Mouse (Mus musculus): ENCODE measurements around the gene Tnfaip1. TPM values are rescaled to one million over a fixed set of nuclear protein-coding genes. Genes with fewer than 3 reads are reported as not detected.

The Tnfaip1 gene
- total and polyA plus RNA-seq, 2 experiments from 2014 or later = 38.2 to 59.1 TPM

DNA sequence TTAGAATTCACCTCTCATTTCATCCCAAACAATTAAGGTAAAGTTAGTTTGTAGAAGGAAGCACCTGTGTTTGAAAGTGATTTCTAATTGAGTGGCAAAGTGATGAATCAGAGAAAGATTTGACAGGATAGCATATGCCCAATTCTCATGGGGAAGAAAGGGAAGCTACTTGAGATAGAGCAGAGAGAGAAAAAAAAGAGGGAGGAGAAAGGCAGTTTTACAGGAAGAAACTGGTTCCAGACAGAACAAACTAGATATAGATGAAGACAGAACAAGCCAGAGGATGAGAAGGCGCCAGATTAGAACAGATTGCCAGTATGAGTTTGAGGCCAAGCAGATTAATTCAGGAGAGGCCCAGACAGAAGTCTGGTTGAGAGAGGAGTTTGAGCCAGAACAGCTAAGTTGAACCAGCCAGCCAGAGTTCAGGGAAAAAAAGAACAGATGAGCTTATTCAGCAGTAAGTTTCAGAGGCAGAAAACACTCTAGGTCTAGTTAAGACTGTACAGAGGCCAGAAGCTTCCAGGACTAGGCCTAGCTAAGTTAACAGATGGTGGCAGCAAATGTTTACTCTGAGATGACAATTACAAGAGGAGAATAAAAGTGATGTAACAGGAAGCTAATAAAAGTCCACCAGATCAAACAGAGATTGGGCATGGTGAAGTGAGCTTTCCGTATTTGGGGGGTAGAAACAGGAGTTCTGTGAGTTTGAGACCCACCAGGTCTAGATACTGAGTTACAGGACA lies 11.8 kb upstream of the Tnfaip1 start:
- TF ChIP-seq CTCF (IDR thresholded peaks at IDR 0.05) = no peak
- 97% methylated on average over 2 of the region's 2 CpGs for WGBS

DNA sequence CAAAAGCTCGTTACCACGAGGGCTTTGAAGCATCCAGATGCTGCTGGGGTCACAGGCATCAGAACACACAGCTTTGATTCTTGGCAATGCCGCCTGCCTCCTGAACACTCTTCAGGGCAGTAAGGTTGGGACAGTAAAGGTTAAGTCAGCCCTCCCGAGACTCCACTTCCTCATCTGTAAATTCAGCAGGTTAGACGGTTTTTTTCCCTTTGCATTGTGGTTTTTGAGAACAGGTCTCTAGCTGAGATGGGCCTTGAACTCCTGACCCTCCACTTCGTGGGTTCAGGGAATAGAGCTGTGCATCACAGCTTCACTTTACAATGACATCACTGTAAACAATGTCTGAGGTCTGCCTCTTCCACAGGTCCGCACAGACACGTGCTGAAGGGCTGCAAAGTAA lies 9.0 kb upstream of the Tnfaip1 start:
- H3K36me3 ChIP-seq (ENCODE audit: insufficient read depth, low read length) = peaks cover 21% of the 10 kb centered on the region
- H3K4me2 ChIP-seq (ENCODE audit: low read depth, low read length, poor library complexity, severe bottlenecking) = no peak overlapping the region
- no peak overlapping the region for H3K4me3 ChIP-seq (ENCODE audit: low read depth, low read length)
- 84% methylated on average over 8 of the region's 8 CpGs for WGBS
- no peak for TF ChIP-seq CTCF (IDR thresholded peaks at IDR 0.05)
- H3K27ac ChIP-seq (ENCODE audit: low read depth, low read length) = no peak overlapping the region
- no peak overlapping the region for H3K9ac ChIP-seq (replicated peaks; ENCODE audit: low read length, poor library complexity, severe bottlenecking)
- ATAC-seq (ENCODE audit: low FRiP score) (no peak), DNase-seq (ENCODE audit: low spot score) (no peak)
- no peaks in the 10 kb centered on the region; the same call in 1 of the 2 replicates for H3K4me1 ChIP-seq (ENCODE audit: insufficient read depth, low read length)
- no peaks in the 10 kb centered on the region for H3K9me3 ChIP-seq (ENCODE audit: low read length)
- H3K27me3 ChIP-seq (ENCODE audit: insufficient read depth, low read length) = no peaks in the 10 kb centered on the region

More for the DNA sequence above, 11.8 kb upstream of the Tnfaip1 start:
- H3K4me2 ChIP-seq (ENCODE audit: low read depth, low read length, poor library complexity, severe bottlenecking) = no peak overlapping the region
- ATAC-seq (ENCODE audit: low FRiP score) (no peak), DNase-seq (ENCODE audit: low spot score) (no peak)
- no peak overlapping the region for H3K27ac ChIP-seq (ENCODE audit: low read depth, low read length)
- no peaks in the 10 kb centered on the region for H3K9me3 ChIP-seq (ENCODE audit: low read length)
- H3K4me3 ChIP-seq (ENCODE audit: low read depth, low read length) = no peak overlapping the region
- no peak overlapping the region for H3K9ac ChIP-seq (replicated peaks; ENCODE audit: low read length, poor library complexity, severe bottlenecking)
- no peaks in the 10 kb centered on the region for H3K27me3 ChIP-seq (ENCODE audit: insufficient read depth, low read length)
- no peaks in the 10 kb centered on the region; the same call in 1 of the 2 replicates for H3K4me1 ChIP-seq (ENCODE audit: insufficient read depth, low read length)
- H3K36me3 ChIP-seq (ENCODE audit: insufficient read depth, low read length) = peaks cover 9% of the 10 kb centered on the region

DNA sequence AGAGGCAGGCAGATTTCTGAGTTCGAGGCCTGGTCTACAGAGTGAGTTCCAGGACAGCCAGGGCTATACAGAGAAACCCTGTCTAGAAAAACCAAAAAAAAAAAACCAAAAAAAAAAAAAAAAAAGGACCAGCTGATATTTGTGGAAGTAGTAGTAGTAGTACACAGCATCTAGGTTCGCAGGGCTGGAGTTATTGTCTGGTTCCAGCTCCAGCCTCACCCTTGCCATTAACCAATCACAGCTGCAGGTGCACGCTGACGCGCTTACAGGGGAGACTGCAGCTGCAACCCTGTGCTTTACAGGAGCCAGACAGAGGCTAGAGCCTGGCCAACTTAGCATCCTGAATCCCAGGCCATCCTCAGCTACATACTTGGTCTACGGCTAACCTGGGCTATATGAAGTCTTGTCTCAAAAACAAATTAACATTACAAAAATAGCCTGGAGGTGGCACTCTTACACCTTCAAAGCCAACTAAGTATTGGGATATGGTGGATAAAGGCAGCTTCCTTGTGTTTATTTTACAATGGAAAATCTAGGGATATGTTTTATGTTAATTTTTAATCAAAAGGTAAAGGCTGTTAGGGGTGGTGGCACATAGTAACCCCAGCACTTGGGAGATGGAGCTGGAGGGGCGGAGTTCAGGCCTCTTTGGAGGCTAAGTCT lies 8.4 kb upstream of the Tnfaip1 start:
- H3K27ac ChIP-seq (ENCODE audit: low read depth, low read length) = no peak overlapping the region
- no peak overlapping the region for H3K4me2 ChIP-seq (ENCODE audit: low read depth, low read length, poor library complexity, severe bottlenecking)
- H3K4me3 ChIP-seq (ENCODE audit: low read depth, low read length) = no peak overlapping the region
- TF ChIP-seq CTCF (IDR thresholded peaks at IDR 0.05) = peak; percentile 55
- ATAC-seq (ENCODE audit: low FRiP score) (no peak), DNase-seq (ENCODE audit: low spot score) (no peak)
- no peak overlapping the region for H3K9ac ChIP-seq (replicated peaks; ENCODE audit: low read length, poor library complexity, severe bottlenecking)
- no peaks in the 10 kb centered on the region for H3K9me3 ChIP-seq (ENCODE audit: low read length)
- WGBS = 94% methylated on average over 7 of the region's 7 CpGs
- H3K36me3 ChIP-seq (ENCODE audit: insufficient read depth, low read length) = peaks cover 25% of the 10 kb centered on the region
- no peaks in the 10 kb centered on the region; the same call in 1 of the 2 replicates for H3K4me1 ChIP-seq (ENCODE audit: insufficient read depth, low read length)
- H3K27me3 ChIP-seq (ENCODE audit: insufficient read depth, low read length) = no peaks in the 10 kb centered on the region

DNA sequence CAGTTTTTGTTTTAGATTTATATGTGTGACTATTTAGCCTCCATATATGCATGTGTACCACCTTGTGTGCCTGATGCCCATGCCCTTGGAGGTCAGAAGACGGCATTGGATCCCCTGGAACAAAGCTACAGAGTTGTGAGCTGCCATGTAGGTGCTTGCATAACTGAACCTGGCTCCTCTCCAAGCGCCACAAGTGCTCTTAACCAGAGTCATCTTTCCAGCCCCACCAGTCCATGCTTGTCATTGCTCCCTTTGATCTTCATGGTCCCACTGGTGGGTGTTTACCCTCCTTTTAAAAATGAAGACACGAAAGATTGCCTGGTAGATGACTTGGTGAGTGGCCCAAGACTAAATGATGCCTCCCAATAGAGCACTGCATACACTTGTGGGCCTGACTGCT lies 4.2 kb upstream of the Tnfaip1 start:
- no peak for DNase-seq (ENCODE audit: low spot score)
- no peak overlapping the region for H3K9ac ChIP-seq (replicated peaks; ENCODE audit: low read length, poor library complexity, severe bottlenecking)
- peaks cover 7% of the 10 kb centered on the region; the same call in 1 of the 2 replicates for H3K4me1 ChIP-seq (ENCODE audit: insufficient read depth, low read length)
- no peak overlapping the region for H3K4me3 ChIP-seq (ENCODE audit: low read depth, low read length)
- no peak overlapping the region for H3K4me2 ChIP-seq (ENCODE audit: low read depth, low read length, poor library complexity, severe bottlenecking)
- TF ChIP-seq CTCF (IDR thresholded peaks at IDR 0.05) = no peak
- peaks cover 35% of the 10 kb centered on the region for H3K36me3 ChIP-seq (ENCODE audit: insufficient read depth, low read length)
- WGBS = 86% methylated on average over 3 of the region's 3 CpGs
- no peaks in the 10 kb centered on the region for H3K9me3 ChIP-seq (ENCODE audit: low read length)
- H3K27ac ChIP-seq (ENCODE audit: low read depth, low read length) = no peak overlapping the region
- no peaks in the 10 kb centered on the region for H3K27me3 ChIP-seq (ENCODE audit: insufficient read depth, low read length)
- ATAC-seq (ENCODE audit: low FRiP score) = no peak

DNA sequence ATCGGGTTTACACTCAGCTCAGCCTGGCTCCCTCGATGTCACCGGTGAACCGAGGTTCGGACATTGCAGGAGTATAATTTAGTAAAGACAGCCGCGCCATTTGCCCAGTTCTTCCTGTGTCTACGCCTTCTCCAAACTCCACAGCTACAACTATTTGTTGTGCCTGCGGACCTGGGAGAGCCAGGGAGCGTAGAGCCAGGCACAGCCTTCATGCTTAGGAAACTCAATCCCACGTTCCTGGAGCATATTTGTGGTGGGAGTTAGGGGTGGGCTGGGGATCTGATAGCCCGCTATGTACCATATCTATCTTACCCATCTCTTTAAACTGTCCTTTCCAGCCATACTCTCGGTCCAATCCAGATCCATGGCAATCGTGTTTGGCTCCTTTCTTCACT lies 555 bp upstream of the Tnfaip1 start:
- peak overlapping the region; percentile 63 for H3K4me2 ChIP-seq (ENCODE audit: low read depth, low read length, poor library complexity, severe bottlenecking)
- peaks cover 22% of the 10 kb centered on the region for H3K36me3 ChIP-seq (ENCODE audit: insufficient read depth, low read length)
- no peak for TF ChIP-seq CTCF (IDR thresholded peaks at IDR 0.05)
- ATAC-seq (ENCODE audit: low FRiP score) (peak; percentile 12; the same call in 1 of the 2 replicates), DNase-seq (ENCODE audit: low spot score) (no peak)
- peaks cover 13% of the 10 kb centered on the region; the same call in 1 of the 2 replicates for H3K4me1 ChIP-seq (ENCODE audit: insufficient read depth, low read length)
- WGBS = 2% methylated on average over 14 of the region's 14 CpGs
- no peaks in the 10 kb centered on the region for H3K27me3 ChIP-seq (ENCODE audit: insufficient read depth, low read length)
- H3K9ac ChIP-seq (replicated peaks; ENCODE audit: low read length, poor library complexity, severe bottlenecking) = peak overlapping the region; percentile 71
- no peaks in the 10 kb centered on the region for H3K9me3 ChIP-seq (ENCODE audit: low read length)
- H3K4me3 ChIP-seq (ENCODE audit: low read depth, low read length) = peak overlapping the region; percentile 65
- peak overlapping the region; percentile 81 for H3K27ac ChIP-seq (ENCODE audit: low read depth, low read length)
